Mouse (Mus musculus): ENCODE results near the gene Car12. TPM values are rescaled to one million over a fixed set of nuclear protein-coding genes. Genes with fewer than 3 reads are reported as not detected.
"Not testable (repeated sequence)": the region's sequence is repeated elsewhere in the genome, so short reads cannot be mapped to it uniquely, and the experiment has no call there.

Car12 gene
- total RNA-seq, 2 experiments from 2014 or later = 1.9 to 21.5 TPM

DNA sequence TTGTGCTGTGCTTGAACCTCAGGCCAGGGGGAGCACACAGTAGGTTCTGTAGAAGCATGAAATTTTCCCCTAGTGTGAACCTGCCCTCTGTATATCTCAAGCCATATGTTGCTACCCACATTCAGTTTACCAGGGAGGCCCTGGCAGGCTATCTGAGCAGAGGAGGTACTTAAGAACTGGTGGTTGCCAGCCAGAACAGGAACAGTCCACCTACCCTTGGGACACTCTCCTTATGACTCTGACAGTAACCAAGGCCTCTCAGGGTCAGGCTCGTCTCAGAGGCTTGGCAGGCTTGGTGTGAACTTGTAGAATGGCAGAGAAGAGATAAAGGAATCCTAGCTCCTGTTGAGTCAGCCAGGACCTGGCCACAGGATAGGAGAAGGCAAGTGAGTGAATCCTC lies 47.5 kb downstream of the Car12 start:
- DNase-seq (ENCODE audit: low spot score in 2 of 2) = no peak

DNA sequence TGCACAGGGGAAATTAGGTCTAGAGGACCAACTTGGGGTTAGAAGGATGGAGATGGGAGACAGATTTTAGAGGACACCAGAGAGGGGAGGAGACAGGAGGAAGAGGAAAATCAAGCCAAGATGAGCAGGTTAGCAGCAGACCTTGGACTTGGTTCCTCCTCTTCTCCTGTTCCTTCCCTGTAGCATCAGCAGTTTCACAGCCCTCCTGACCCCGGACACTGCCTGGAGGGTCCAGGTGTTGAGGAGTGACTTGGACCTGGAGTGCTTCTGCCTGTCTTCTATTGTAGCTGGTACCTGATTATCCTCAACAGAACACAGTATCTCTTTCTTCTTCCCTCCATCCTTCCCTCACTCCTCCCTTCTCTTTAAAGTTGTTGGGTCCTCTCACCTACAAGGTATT lies 55.2 kb downstream of the Car12 start:
- no peak for DNase-seq (ENCODE audit: low spot score in 2 of 2)

DNA sequence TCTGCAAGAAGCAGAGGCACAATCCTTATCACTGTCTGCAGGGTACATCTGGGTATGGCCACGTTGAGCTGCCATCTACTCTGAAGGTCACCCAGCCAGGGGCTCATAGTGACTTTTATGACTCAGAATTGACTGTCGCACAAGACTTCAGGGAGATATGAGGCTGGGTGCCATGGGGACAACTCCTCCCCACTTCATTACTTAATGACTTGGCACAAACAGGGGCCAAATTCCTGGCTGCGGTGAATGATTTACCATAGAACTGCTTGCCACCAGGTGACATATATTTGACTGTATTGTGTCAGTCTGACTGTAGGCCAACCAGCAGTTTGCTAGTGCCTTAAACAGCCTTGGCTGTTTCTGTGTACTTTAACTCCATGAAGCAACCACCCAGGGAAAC lies 55.8 kb downstream of the Car12 start:
- peak in 1 of 2 experiments; percentile 14 for DNase-seq (ENCODE audit: low spot score in 2 of 2)

DNA sequence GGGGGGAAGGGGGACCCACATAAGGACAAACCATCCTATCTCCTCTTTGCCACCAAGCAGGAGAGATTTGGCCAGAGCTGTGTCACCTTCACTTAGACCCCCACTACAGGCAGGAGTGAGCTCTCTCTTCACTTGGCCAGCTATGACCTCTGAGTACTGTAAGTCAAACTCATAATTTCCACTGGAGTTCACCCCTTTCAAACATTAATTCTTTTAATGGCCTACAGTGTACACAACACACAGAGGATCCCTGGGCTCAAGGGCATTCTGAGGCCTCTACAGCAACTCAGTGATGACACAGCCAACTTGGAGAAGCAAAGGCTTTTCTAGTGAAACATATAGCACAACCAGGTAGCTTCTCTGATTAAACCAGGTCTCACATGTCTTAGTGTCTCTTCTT lies 57.2 kb downstream of the Car12 start:
- DNase-seq (ENCODE audit: low spot score in 2 of 2) = no peak

DNA sequence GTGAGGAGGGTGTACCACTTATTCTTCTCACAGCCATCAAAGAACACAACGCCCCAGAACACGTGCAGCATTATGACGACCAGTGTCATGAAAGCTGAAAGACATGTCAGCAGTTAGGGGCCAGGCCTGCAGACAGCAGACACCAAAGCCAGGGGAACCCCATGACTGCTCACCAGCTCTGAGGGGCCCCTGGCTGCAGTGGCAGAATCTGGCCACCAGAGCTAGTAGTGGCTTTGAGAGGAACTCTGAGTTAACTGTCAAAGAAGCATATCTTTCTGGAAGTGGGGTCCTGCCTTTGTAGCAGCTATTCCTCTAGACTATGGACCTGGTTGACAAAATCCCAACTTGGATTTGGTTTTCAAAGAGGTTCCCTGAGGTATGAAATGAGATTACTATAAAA lies 71.1 kb downstream of the Car12 start:
- DNase-seq (ENCODE audit: low spot score in 2 of 2) = not testable (repeated sequence)

DNA sequence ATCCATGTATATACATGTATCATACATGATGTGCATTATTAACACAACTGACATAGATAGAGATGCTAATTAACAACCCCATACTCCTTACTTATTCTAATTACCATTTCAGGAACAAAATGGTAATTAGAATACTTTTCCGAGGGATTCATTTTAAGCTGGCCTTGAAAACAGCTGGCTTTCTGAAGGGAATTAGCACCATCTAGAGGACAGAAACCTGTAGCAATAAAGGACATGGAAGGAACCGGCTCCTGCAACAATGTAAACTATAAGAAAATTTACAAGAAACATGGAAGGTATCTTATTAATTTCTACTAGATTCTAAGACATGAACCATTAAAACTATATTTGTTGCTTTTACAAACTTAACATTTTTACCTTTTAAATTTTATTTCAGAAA lies 74.3 kb downstream of the Car12 start:
- no peak for DNase-seq (ENCODE audit: low spot score in 2 of 2)

DNA sequence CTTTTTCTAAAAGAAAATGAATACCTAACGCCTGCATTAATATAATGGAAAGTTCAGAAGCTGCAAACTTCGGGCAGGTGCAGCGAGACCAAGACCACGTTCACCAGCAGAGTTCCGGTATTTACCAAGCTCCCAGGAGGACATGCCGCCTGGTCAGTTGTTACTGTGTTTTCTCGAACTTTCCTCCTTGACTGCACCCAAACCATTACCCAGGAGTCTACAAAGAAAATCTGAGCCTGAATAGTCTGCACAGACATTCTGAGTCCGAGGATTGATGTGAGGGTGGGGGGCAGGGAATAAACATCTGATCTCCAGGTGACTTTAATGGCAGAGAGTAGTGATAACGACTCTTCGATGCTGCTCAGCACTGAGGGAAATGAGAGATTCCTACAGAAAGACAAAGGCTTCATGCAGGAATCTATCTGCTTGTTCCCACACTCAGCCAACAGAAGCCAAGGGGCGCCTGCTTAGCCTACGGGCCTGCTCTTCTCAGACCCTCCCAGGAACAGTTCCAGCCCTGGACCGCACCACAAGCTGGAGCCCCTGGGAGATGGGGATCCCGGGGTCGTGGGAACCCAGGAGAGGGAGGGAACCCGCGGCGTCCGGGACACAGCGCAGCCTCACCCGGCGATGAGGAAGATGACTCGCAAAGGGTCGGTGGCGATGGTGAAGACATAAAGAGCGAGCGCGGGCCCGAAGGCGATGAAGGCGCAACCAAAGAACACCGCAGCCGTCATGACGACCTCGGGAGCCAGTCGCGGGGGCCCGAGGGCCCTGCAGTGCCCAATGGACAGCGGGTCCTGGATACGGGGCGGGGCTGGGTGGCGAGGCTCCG lies 81.4 kb downstream of the Car12 start:
- DNase-seq (ENCODE audit: low spot score in 2 of 2) = no peak

DNA sequence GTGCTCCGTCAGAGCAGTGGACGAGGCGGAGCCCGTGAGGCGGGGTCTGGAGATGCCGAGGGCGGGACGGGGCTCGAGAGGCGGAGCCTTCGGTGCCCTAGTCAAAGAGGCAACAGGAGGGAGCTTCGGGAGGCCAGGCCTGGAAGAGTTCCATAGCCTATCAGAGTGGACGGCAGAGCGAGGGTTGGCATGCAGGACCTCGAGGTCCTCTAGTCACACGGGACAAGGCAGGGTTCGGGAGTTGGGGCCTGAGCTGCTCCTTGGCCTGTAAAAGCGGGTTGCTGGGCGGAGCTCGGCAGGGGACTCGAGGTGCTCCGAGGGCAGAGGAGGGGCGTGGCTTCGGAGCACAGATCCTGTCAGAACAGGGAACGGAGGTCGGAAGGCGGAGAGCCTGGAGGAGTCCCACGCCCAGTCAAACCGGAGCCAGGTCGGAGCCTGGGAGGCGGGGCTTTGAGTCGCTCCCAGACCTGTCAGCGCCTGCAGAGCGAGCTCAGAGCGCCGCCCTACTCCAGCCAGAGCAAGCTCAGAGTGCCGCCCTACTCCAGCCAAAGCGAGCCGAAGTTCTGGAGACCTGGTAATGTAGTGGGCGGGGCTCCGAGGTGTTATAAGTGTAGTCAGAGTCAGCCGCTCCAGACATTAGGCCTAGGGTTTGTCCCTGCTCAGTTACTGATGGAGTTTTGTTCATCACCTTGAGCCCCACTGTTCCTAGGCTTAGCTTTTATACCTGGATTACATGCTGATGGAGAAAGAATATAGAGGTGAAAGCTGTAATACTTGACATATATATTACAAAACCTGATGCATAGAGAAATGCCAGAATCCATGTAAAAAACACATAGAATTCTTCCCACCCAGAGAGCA lies 82.2 kb downstream of the Car12 start, which contains the start of gene Aph1b:
TSS of gene Aph1b (minus strand) at position 27 of the 861 bp plus-strand sequence.
- DNase-seq (ENCODE audit: low spot score in 2 of 2) = peak; percentile 84 to 88

DNA sequence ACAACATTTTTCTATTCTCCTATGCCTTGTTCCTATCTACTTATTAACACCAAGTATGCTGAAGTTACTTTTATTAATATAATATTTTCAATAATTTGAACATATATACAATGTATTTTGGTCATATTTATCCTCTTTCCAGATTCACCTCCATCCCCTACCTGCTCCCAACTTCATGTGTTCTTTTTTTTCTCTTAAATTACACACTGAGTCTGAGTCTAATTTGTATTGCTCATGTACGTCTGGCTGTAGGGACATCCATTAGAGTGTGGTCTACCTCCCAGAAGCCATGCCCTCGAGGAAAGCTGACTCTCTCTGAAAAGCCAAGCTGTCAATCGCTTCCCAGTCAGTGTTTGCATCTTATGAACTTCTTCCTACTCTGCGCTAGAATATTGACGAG lies 83.3 kb downstream of the Car12 start, which contains the start of gene Gm10647:
TSS of gene Gm10647 (plus strand) at position 301 of the 400 bp plus-strand sequence.
- no peak for DNase-seq (ENCODE audit: low spot score in 2 of 2)

DNA sequence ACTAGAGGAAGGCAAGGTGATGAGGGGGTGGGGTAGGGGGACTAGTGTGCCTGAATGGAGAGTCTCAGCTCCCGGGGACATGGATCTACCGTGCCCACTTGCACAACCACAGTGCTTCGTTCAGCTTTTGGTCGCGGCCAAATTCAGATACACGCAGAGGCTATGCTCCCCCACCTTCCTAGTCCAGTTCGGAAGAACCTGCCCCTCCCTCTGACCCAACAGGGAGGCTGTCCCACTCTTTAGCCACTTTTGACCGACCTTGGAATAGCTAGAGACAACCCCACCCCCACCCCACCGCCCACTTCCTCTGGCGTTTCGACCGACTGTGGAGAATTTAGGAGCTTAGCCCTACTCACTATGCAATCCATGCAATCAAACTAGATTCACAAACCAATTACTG lies 88.5 kb downstream of the Car12 start:
- DNase-seq (ENCODE audit: low spot score in 2 of 2) = no peak

DNA sequence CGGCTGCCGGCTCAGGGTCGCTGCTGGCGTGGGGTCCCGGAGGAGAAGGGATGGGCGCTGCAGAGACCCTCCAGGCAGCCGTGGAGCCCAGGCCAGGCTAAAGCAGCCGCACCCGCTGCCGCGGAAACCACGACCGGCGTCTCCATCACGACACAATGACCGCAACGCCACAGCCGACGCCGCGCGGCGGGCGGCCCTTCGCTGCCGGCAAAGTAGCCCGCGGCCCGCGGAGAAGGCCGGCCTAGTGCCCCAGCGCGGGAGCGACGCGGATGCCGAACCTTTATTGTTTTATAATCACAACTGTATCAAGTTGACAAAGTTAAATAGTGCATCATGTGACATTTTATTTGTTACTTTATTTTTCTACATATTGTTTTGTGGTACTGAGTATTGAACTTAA lies 92.5 kb downstream of the Car12 start:
- DNase-seq (ENCODE audit: low spot score in 2 of 2) = not testable (repeated sequence)

DNA sequence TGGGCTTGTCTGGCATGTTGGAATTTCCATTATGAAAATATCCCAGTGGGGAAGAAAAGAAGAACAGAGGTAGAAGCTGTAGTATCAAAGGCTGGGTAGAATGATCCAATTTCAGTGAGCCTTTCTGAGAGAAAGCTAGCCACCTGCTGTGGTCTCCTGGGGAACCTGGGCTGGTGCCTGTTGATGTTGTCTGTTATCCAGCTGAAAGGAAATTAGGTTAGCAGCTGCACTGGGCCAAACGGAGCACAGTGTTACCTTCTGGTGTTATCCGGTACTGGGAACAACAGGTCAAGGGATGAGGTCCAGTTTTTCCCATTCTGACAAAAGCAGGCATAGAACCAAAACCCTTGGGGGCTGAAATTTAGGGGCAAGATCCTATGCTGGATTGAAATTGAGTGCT lies 99.9 kb downstream of the Car12 start:
- DNase-seq (ENCODE audit: low spot score in 2 of 2) = no peak

Other genes starting within 250 kb of the Car12 start
- under 1 TPM; 0.76 to 0.84 TPM for gene Fbxl22, start 199.1 kb upstream of the Car12 start, total RNA-seq (2021)
- gene Usp3, start 120.5 kb upstream of the Car12 start, total RNA-seq (2021) = 10 to 100 TPM; 60.0 to 71.8 TPM
- 1 to 10 TPM; 6.0 to 6.8 TPM for gene Aph1b, start 81.8 kb downstream of the Car12 start, total RNA-seq (2021)
- under 1 TPM; 0.36 to 0.45 TPM for gene Gm10647, start 83.4 kb downstream of the Car12 start, total RNA-seq (2021)
- gene Aph1c, start 121.0 kb downstream of the Car12 start, total RNA-seq (2021) = 10 to 100 TPM in 1 of 2 experiments, 1 to 10 TPM in 1; 9.6 to 10.4 TPM
- 10 to 100 TPM; 27.5 to 28.2 TPM for gene Rab8b, start 206.0 kb downstream of the Car12 start, total RNA-seq (2021)
- gene Rps27l, start 232.4 kb downstream of the Car12 start, total RNA-seq (2021) = 100 to 1,000 TPM; 301 to 308 TPM